Mouse (Mus musculus): ENCODE results near the gene Cacnb1.

Cacnb1 gene

DNA sequence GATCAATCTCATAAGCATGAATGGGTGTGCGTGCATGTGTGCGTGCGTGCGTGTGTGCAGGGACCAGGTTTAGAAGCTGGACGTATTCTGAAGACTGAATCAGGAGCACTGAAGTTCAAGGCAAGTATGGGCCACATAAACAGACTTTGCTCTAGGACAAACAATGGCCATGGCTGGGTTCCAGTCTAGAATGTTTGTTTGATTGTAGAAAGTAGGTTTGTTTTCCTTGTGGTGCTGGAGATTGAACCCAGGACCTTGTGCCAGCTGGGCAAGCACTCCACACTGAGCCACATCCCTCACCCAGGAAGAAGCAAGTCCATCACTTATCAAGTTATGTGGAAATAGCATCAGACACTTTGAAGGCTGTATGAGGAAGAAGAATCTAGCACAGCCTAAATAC, 6.7 kb downstream of the Cacnb1 start:
- in situ Hi-C loops (cut with MboI; ENCODE audit: low sequenced_read_pairs) = no loop called here

GRCm38 (mm10) chr11:98012831-98013230, 10.0 kb downstream of the Cacnb1 start:
- in situ Hi-C loops (cut with MboI; ENCODE audit: low sequenced_read_pairs) = no loop called here

GRCm38 (mm10) chr11:98011716-98012115, 11.1 kb downstream of the Cacnb1 start:
- in situ Hi-C loops (cut with MboI; ENCODE audit: low sequenced_read_pairs) = no loop called here

- in situ Hi-C loops (cut with MboI; ENCODE audit: low sequenced_read_pairs) = no loop called here
These were observed 14.7 kb downstream of the Cacnb1 start for GRCm38 (mm10) chr11:98008087-98008486.

- in situ Hi-C loops (cut with MboI; ENCODE audit: low sequenced_read_pairs) = no loop called here
These were observed 17.1 kb downstream of the Cacnb1 start for GRCm38 (mm10) chr11:98005686-98006085.

GRCm38 (mm10) chr11:98005076-98005475, 17.8 kb downstream of the Cacnb1 start:
- in situ Hi-C loops (cut with MboI; ENCODE audit: low sequenced_read_pairs) = no loop called here

- in situ Hi-C loops (cut with MboI; ENCODE audit: low sequenced_read_pairs) = no loop called here
These were observed 18.7 kb downstream of the Cacnb1 start for GRCm38 (mm10) chr11:98004161-98004560.

GRCm38 (mm10) chr11:98003171-98003671, 19.6 kb downstream of the Cacnb1 start:
- in situ Hi-C loops (cut with MboI; ENCODE audit: low sequenced_read_pairs) = no loop called here

DNA sequence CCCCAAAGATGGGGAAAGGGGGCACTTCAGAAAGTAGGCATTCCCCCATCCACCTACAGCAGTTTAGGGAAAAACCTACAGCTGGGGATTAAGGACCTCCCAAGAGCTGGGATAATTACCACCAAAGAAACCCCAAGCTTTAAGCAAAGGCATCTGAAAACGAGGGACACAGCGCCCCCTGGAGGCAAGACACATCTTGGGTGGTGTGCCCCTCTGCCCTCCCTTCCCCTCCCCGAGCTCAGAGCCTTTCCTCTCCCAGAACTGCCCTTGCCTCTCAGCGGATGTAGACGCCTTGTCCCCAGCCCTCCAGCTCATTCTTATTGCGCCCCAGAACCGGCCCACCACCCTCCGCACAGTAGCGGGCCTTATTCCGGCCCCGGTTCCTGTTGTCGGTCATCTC, 20.2 kb downstream of the Cacnb1 start:
- in situ Hi-C loops (cut with MboI; ENCODE audit: low sequenced_read_pairs) = no loop called here

DNA sequence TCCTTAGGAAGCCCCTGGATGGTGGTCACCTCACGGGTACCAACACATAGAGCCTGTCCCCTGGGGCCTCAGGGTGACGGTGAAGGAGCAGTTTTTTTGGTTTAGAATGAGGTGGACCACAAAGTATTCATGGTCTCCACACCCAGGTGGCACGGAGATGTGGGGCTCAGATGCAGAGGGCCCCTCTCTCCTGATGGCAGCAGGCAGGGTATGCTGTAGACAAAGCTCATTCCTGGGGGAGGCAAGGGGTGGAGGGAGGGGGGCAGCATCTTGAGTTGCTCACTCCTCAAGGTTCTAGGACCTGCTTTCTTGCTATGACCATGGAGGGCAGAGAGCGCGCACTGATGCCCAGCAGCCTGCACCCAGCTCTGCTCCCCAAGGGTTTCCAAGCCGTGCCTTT, 20.8 kb downstream of the Cacnb1 start:
- in situ Hi-C loops (cut with MboI; ENCODE audit: low sequenced_read_pairs) = no loop called here

GRCm38 (mm10) chr11:98001351-98001824, 21.4 kb downstream of the Cacnb1 start:
- in situ Hi-C loops (cut with MboI; ENCODE audit: low sequenced_read_pairs) = no loop called here

GRCm38 (mm10) chr11:98000378-98001140, 22.3 kb downstream of the Cacnb1 start:
- in situ Hi-C loops (cut with MboI; ENCODE audit: low sequenced_read_pairs) = no loop called here

DNA sequence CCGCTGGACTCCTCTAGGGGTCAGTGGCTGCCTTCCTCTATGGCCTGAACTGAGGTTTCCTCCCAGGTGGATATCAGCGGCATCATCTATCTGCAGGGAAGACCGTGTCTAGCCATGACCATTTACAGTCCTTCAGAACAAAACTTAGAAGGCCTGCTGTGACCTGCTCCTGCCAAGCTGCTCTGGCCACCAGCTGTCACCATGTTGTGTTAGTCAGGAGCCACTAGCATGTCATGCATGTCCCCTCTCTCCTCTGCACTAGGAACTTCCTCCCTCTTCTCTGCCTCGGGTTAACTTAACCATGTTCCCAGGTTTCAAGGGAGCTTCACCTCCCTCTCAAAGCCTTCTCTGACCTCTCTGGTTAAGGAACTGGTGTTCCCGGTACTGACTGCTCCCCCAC, 23.1 kb downstream of the Cacnb1 start:
- in situ Hi-C loops (cut with MboI; ENCODE audit: low sequenced_read_pairs) = no loop called here

DNA sequence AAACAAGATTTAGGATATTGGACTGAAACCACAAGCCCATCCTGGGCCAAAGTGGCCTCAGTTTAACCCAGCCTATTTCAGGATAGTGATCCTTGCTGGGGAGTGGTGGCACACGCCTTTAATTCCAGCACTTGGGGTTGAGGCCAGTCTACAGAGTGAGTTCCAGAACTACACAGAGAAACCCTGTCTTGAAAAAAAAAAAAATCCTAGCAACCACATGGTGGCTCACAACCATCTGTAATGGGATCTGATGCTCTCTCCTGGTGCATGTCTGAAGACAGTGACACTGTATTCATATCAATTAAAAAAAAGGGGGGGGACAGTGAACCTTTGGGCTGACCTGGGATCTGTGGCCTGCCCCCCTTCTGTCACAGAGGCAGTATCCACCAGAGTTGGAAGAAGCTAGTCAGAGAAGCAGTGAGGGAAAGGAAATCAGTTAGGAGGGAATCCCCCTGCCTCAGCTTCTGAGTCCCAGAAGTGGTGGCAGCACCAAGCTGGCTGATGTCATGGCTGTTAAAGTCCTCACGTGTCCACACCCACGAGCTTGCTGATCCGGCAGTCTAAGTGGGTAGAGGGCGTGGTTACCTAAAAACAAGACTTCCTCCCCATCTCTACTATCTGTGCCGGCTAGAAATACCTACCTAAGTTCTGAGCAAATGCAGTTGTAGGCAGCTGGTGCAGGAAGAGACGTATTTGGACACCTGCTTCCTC, 23.8 kb downstream of the Cacnb1 start:
- in situ Hi-C loops (cut with MboI; ENCODE audit: low sequenced_read_pairs) = no loop called here

DNA sequence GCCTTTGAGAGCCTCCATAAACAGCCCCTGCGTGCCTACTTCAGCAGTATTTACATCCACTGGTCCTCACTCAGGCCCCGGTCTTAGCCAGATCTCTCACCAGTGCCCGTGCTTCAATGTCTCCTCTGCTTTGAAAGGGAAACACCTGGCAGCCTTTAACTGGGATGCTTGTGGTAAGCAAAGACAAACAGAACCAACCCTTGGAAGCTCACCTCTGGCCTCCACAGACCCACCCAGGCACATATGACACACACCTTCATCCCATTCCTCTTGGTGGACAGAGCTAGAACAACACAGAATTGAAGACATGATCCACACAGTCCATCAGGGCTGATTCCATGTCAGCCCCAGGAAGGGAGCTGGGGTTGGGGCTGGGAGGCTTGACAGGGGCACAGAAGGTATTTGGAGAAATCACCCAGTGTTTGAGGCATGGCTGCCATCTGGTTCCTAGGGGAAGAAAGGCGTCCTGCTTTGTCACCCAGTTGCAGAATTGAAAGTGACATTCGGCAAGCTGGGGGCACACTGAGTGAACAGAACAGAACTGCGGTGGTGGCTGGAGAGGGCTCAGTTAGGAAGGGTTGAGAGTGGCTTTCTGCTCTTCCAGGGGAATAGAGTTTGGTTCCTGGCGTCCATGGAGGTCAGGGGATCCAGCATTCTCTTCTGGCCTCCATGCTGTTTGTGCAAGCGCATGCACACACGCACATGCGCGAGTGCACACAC, 24.6 kb downstream of the Cacnb1 start:
- in situ Hi-C loops (cut with MboI; ENCODE audit: low sequenced_read_pairs) = no loop called here

GRCm38 (mm10) chr11:97997387-97997960, 25.4 kb downstream of the Cacnb1 start:
- in situ Hi-C loops (cut with MboI; ENCODE audit: low sequenced_read_pairs) = no loop called here

GRCm38 (mm10) chr11:97996691-97997090, 26.1 kb downstream of the Cacnb1 start:
- in situ Hi-C loops (cut with MboI; ENCODE audit: low sequenced_read_pairs) = no loop called here

DNA sequence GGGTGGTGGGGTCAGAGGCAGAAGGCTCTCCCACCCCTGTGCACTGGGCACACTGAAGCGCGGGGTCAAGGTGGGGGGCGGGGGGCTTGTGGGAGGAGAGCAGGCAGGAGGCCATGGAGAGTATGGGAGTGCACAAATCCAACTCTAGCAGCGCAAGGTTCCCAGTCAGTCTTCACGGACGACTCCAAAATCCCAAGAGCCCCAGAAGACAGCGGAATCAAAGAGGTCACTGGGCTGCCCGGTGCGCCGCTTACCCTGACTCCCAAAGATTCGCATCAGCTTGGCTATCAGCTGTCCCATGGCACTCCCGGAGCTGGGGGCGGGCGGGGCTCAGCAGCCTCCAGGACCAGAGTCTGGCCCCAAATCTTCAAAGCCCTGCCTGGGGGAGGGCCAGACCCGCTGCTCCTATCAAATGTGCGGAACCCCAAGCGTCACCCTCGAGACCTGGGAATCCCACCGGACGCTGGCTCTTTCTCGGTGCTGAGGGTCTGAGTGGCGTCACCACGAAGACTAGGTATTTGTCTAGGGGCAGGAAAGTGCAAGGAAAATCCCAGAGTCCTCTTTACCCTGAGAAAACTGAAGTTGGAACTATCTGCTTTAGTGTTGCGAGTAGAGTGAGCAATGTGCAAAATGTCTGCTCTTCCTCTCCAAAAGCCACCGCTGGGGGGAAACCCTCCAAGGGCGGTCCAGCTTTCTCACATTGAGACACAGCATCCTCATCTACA, 27.1 kb downstream of the Cacnb1 start, which contains the start of gene Arl5c:
Gene Arl5c, minus strand, starts transcription at position 618 of the 725 bp plus-strand sequence.
- in situ Hi-C loops (cut with MboI; ENCODE audit: low sequenced_read_pairs) = no loop called here

- in situ Hi-C loops (cut with MboI; ENCODE audit: low sequenced_read_pairs) = no loop called here
These were observed 28.2 kb downstream of the Cacnb1 start for GRCm38 (mm10) chr11:97994539-97995100.
